ENCODE assay signal across 24 mouse cellular contexts in genomic region chr2:160456681-160457080, GRCm38 (mm10).
DNase-seq lines count a peak whose midpoint lies in the region; ATAC-seq lines count a peak whose summit lies in the region.
"Had no signal": no experiment of that assay in that cellular context is flagged by ENCODE, and none has a peak within 500 bp of the region (broad histone marks: within the 10 kb centered on the region; RNA-seq: fewer than 3 reads in every experiment).

No protein-coding gene starts in this region.

- no peak overlapping the region for H3K9ac ChIP-seq in forebrain, embryonic 16.5 days (replicated peaks; ENCODE audit: low read depth, low read length)
- no peak overlapping the region for H3K9ac ChIP-seq in forebrain, embryonic 11.5 days (ENCODE audit: low read length)
- H3K9ac ChIP-seq: embryonic facial prominence, embryonic 12.5 days; forebrain, embryonic 12.5 days; forebrain, postnatal 0 days had no signal

- H3K27ac ChIP-seq in forebrain, embryonic 16.5 days (ENCODE audit: low read length), result 0 out of 2 replicates have a peak overlapping the region, but pooled peaks have one; percentile 14
- H3K27ac ChIP-seq in forebrain, embryonic 11.5 days (ENCODE audit: low read depth, low read length), result no peak overlapping the region
- H3K27ac ChIP-seq: embryonic facial prominence, embryonic 10.5 days; embryonic facial prominence, embryonic 12.5 days; forebrain, embryonic 12.5 days had no signal

- no peaks in the 10 kb centered on the region for H3K36me3 ChIP-seq in forebrain, embryonic 16.5 days (ENCODE audit: control insufficient read depth, insufficient read depth)
- no peaks in the 10 kb centered on the region for H3K36me3 ChIP-seq in forebrain, embryonic 11.5 days (ENCODE audit: control insufficient read depth, insufficient read depth, low read length)
- H3K36me3 ChIP-seq: embryonic facial prominence, embryonic 10.5 days; embryonic facial prominence, embryonic 12.5 days; forebrain, embryonic 12.5 days; G1E had no signal

- no peaks in the 10 kb centered on the region for H3K27me3 ChIP-seq in forebrain, embryonic 16.5 days (replicated peaks; ENCODE audit: control insufficient read depth, insufficient read depth, low read length)
- H3K27me3 ChIP-seq in forebrain, embryonic 11.5 days (ENCODE audit: control insufficient read depth, insufficient read depth, low read length), result no peaks in the 10 kb centered on the region
- H3K27me3 ChIP-seq: embryonic facial prominence, embryonic 12.5 days had no signal

- H3K9me3 ChIP-seq in forebrain, embryonic 16.5 days (ENCODE audit: control insufficient read depth, low read length), result no peaks in the 10 kb centered on the region
- H3K9me3 ChIP-seq in forebrain, embryonic 11.5 days (ENCODE audit: control insufficient read depth, low read length), result no peaks in the 10 kb centered on the region
- H3K9me3 ChIP-seq: embryonic facial prominence, embryonic 10.5 days; embryonic facial prominence, embryonic 12.5 days; forebrain, embryonic 12.5 days had no signal

- no peak for DNase-seq in forebrain, embryonic 11.5 days (ENCODE audit: low spot score)
- peak; percentile 16 for DNase-seq in 3134 (ENCODE audit: extremely low read depth, insufficient read length, low spot score)
- peak; percentile 39 for DNase-seq in 3T3-L1 (ENCODE audit: low read depth, low spot score)
- DNase-seq in NIH3T3 (ENCODE audit: low read depth), result peak; percentile 63
- DNase-seq in spleen, postnatal 10 days (ENCODE audit: low spot score in 2 of 2), result no peak
- no peak for DNase-seq in gastrocnemius, postnatal 25 days
- DNase-seq: adrenal gland, adult 2 months; adrenal gland, postnatal 10 days; adrenal gland, postnatal 25 days; B cell, adult 2 months; cerebellum, adult 11 months; cerebellum, adult 18-20 months; cerebellum, adult 8-10 months; cerebellum, adult 9-11 months; cerebellum, postnatal 14 days; cerebellum, postnatal 36 days had no signal

- H3K4me2 ChIP-seq in forebrain, embryonic 16.5 days (ENCODE audit: low read length), result no peak overlapping the region
- H3K4me2 ChIP-seq in forebrain, embryonic 11.5 days (ENCODE audit: low read depth, low read length, severe bottlenecking), result no peak overlapping the region
- H3K4me2 ChIP-seq: embryonic facial prominence, embryonic 12.5 days; forebrain, embryonic 12.5 days had no signal

- H3K4me1 ChIP-seq in forebrain, embryonic 16.5 days (replicated peaks; ENCODE audit: control insufficient read depth, insufficient read depth, low read length), result peaks cover 8% of the 10 kb centered on the region
- H3K4me1 ChIP-seq in forebrain, embryonic 11.5 days (replicated peaks; ENCODE audit: control insufficient read depth, insufficient read depth, low read length), result no peaks in the 10 kb centered on the region; the same call in 1 of the 2 replicates

- WGBS in forebrain, embryonic 16.5 days, result 85% methylated on average over 8 of the region's 8 CpGs
- 85% methylated on average over 8 of the region's 8 CpGs for WGBS in forebrain, embryonic 11.5 days

- H3K4me3 ChIP-seq in forebrain, embryonic 16.5 days (replicated peaks; ENCODE audit: low read length), result no peak overlapping the region
- no peak overlapping the region for H3K4me3 ChIP-seq in forebrain, embryonic 11.5 days (ENCODE audit: low read depth, low read length)
- H3K4me3 ChIP-seq: embryonic facial prominence, embryonic 10.5 days; embryonic facial prominence, embryonic 12.5 days; forebrain, embryonic 12.5 days had no signal

- no peak for ATAC-seq in forebrain, embryonic 16.5 days
- ATAC-seq in forebrain, embryonic 11.5 days (replicated peaks; ENCODE audit: low FRiP score), result no peak
- ATAC-seq in megakaryocyte-erythroid progenitor cell, adult 5-6 weeks (replicated peaks; ENCODE audit: low FRiP score, low TSS enrichment, poor library complexity, severe bottlenecking), result no peak
- ATAC-seq: CD4-positive, CD25-positive, alpha-beta regulatory T cell, adult 4 months had no signal

Comparison
In these comparisons a context has a peak if more than half of its experiments do, and no peak if none do; other contexts are left out.
1. DNase-seq: peak in 3134 (single experiment), 3T3-L1 (single experiment) and NIH3T3 (single experiment); none in forebrain, embryonic 11.5 days (single experiment), spleen, postnatal 10 days (0 of 2) and gastrocnemius, postnatal 25 days (single experiment).